Mouse (Mus musculus) left cerebral cortex, postnatal 14 days (tissue): ENCODE results near the gene Gm11077. TPM values are rescaled to one million over a fixed set of nuclear protein-coding genes. Genes with fewer than 3 reads are reported as not detected.

Source experiments
- DNase-seq, 2 experiments: peaks; one replicate each; pipeline ENCODE4 v3.0.0; 2021 to 2022; ENCODE audit warnings: low spot score in 2 of 2, mixed read lengths in 1 of 2
- intact Hi-C: fragments of 180-260 bp; cut with DNase I; formaldehyde crosslinking; loops from one replicate; pipeline ENCODE4 v1.15.1; 2025
- long read RNA-seq, 2 experiments: library from polyadenylated mRNA; stranded (forward); transcript quantifications; one replicate each; pipeline ENCODE4 v2.0.0; 2021
- total RNA-seq, 2 experiments: library from RNA; stranded (reverse); gene quantifications; 2 replicates each; pipeline ENCODE4 v1.2.3; 2021

The Gm11077 gene
- total RNA-seq = not detected
- long read RNA-seq, experiment 1 = 0 reads
- long read RNA-seq, experiment 2 = 0 reads

DNA sequence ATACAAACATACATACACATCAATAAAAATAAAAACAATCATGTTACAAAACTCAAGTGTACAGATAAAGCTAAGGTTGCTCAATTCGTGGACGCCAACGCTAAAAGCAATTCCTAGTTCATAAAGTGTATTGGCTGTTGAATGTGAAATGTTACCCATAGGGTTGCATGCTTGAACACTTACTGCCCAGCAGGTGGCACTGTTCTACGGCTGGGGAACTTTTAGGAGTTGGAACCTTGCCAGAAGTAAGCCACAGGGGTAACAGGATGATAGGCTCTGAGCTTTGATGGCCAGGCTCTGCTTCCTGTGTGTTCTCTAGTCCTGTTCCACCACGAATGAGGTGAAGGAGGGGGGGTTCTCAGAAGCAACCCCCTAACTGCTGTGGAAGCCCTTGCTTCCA lies at the start of gene Gm11077:
TSS of gene Gm11077 (plus strand) at position 13 of the 400 bp plus-strand sequence.
- DNase-seq = no peak
- intact Hi-C loops = no loop called here

DNA sequence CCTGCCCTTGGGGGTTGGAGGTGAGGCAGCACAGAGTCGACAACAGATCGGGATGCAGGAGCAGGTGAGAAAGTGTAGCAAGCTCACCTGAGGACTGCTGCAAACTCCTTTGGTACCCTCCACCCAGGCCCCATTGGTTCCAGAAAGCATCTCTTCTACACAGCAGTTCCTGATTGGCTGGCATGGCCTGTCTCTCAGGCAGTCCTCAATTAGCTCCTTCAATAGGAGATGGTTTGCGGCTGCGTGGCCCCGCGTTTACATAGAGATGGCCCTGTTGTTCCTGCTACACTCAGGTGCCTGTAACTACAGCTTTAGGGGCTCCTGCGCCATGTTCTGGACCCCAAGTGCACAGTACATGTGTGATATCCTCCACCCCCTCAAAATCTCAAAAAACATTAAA lies 48.4 kb upstream of the Gm11077 start:
- DNase-seq = no peak
- intact Hi-C loops = no loop called here

DNA sequence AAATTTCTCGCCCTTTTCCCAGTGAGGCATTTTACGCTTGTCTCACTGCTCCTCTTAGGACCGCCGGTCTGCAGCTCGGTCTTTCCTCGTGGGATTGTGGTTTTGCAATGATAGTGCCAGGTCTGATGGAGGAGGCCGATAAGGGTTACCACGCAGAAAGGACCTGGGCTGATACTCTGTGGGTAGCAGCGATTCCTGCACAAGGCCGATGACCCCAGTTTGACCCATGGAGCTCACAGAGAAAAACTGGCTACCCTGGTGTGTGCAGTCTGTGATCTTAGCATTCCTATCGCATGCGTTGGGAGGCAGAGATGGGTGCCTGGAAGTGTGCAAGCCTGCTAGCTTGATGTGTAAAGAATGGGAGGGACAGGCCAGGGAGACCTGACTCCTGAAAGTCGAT lies 46.3 kb upstream of the Gm11077 start:
- DNase-seq = no peak
- intact Hi-C loops = no loop called here

DNA sequence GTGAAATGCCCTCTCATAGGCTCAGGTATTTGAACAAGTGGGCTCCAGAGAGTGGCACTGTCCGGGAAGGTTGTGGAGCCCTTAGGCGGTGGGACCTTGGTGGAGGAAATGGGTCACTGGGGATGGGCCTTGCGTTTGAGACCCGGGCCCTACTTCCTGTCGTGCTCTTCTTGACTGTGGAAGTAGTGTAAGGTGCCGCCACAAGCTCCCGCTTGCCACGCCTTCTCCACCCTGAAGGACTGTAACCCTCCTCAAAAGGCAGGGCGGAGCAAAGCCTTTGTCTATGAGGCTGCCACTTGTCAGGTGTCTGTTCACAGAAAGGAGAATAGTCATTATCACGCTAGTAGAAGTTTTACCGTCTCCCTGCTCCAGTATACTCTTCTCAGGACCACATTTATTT lies 44.7 kb upstream of the Gm11077 start:
- intact Hi-C loops = no loop called here
- DNase-seq = no peak

DNA sequence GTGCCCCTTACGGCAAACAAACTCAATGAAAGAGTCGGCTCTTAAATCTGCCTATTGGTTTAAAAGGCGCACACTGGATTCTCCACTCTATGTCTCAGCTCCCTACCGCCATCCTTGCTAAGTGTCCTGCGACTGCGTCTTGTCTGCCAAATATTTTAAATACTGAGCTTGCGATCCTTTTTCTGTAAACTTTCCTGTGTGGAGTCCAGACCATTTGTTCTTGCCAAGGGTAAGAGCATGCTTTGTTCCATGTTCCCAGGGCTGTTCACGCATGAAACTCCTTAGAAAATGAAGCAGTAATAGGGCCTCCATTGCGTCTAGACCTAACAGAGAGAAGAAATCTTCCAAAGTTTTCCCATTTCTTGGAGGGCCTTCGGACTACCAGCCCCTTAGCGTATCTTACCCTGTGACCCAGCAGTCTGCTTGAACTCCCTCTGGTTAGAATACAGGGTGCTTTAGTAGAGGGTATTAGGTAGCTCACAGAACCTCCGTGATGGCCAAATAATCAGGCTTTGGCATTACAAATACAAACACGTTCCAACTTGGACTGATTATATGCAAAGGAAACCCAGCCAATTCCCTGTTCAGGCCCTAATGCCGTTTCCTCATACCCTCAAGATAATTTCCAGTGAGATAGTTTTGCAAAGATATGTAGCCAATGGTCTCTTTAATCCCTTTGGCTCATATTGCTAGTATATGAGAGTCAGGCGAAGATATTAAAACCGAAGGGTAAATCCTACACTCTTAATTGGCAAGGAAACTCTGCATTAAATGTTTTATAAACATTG lies 39.3 kb upstream of the Gm11077 start:
- intact Hi-C loops = no loop called here
- DNase-seq = no peak

DNA sequence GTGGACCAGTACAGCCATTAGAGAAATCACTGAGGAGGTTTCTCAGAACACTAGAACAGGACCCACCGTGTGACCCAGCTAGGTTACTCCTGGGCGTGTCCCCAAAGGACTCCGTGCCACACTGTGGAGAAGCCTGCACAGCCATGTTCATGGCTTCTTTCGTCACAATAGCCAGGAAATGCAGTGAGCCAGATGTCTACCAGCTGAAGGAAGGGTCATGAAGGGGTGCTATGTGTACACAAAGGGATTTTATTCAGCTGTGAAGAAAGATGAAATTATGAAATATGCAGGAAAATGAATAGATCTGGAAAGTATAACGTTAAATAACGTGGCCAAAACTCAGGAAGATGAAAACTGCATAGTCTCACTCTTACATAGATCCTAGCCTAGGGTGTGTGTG lies 36.9 kb upstream of the Gm11077 start:
- no peak for DNase-seq
- intact Hi-C loops = no loop called here

DNA sequence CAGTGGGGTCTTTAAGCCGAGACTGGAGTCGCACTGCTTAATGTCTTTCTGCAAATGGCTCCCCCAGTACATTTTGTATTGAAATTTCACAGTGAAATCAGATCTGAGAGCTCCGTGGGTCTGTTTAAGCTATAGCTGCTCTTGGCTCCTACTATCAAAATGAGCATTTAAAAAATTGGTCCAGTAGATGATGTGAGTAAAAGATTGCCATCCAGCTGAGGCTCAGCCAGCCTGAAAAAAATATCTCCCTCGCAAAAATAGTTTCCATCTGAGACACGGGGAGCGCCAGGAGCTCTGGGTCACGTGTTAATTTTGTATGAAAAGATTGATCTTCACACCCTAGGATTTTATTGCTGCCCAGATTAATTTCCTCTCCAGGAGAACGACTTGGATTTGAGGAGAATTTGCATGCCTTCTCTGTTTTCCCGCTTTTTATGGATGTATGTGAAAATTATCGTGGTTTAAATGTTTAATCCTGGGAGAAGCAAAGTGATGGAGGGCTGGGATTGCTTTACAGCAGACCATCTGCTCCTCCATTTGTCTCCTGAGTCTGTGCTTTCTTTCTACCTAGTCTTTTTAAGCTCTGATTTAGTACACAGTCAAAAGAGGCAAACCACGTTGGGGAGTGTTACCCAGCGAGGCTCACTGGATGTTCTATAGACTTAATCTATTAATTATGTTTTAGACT lies 32.7 kb upstream of the Gm11077 start:
- intact Hi-C loops = no loop called here
- DNase-seq = peak in 1 of 2 experiments; percentile 15

DNA sequence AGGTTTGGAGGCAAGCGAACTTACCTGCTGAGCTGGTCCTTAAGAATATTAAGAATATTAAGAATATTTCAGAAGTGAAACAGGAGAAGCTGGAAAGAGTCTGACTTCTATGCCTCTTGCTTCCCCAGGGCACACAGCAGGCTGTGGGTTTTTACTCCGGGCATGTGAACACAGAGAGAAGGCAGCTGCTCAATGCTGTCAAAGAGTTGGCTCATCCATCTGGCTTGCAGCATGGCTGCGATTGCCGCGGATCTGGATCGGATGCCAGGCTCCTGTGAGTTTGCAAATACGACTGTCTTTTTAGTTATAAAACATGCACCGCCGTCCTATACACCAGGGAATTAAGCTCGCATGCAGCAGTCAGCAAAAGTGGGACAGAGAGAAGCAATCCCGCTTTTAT lies 31.1 kb upstream of the Gm11077 start:
- intact Hi-C loops = no loop called here
- peak; percentile 56 to 68 for DNase-seq

DNA sequence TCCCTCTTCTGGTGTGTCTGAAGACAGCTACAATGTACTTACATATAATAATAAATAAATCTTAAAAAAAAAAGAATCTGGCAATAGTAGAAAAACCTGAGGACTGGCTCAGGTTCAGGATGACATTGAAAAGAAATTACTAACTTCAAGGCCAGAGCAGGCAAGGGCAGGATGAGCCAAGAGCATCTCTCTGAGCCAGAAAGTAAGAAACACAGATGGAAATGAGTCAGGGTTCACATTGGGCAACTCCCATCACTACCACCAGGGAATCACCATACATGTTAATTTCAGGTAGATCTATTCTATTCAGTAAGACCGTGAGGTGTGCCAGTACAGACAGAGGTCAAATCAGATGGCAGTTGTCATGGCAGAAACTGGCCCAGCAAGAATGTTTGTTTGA lies 30.5 kb upstream of the Gm11077 start:
- intact Hi-C loops = no loop called here
- DNase-seq = no peak

DNA sequence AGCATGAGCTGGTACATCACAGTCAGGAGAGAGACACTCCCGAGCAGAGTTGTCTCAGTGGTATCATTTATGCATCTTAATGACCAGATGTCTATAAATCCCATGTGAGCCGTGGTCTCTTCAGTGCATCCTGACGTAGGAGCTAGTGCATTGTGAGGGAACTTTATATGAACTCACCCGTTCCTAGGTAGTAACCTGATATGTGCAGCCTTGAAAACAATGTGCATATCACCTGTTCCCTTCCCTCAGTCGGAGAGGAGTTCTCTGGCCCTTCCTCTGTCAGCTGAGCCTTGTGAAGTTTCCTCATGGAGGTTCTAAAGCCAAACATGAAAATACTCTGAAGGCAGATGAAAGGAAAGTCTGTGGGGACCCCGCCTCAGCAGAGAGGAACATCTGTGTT lies 27.8 kb upstream of the Gm11077 start:
- DNase-seq = no peak
- intact Hi-C loops = no loop called here

DNA sequence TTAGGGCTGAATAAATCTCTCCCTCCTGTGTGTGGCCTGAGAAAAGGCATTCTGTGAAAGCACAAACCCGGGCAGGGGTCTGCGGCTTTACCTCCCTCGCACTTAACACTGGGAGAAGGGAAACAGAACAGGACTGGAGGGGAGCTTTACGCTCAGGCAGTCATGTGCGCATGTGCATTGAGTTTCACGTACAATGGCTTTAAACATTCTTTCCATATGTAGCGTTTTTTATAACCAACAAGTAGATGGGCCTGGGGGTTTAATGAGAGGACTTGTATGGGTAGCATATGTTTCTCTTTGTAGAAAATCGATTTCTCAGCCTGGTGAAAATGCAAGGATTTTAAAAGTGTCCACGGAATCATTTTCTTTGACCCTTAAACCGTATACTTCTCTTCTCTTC lies 24.0 kb upstream of the Gm11077 start:
- DNase-seq = no peak
- intact Hi-C loops = no loop called here

DNA sequence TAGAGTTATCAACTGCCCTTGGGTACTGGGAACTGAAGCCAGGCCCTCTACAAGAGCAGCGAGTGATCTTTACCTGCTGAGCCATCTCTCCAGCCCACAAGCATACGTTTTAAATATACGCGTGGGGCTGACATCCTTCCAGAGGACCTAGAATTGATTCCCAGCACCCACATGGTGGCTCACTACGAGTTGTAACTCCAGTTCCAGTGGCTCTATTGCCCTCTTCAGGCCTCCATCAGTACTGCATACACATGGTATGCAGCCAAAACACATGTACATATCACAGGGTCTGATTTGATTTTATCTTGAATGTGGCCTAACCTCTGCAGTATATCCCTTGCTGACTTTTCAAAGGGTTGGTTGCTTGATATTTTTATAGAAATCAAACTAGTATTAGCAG lies 23.0 kb upstream of the Gm11077 start:
- intact Hi-C loops = no loop called here
- DNase-seq = no peak

DNA sequence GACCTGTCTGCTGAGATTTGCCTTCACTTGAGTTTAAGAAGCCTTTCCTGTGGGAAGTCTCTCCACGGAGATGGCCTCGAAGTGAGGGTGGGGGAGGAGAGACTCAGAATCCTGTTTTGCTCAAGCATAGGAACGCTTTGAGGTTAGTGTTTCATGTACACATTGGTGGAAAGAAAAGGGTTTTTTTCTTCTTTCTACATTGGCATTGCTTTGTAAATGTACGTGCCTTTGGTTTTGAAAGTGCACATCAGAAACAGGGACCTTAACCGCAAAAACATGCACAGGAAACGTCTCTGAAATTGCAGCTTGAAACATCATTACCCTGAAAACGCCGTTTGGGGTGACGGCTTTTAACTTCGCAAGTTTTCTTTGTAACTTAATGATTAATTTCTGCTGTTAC lies 21.0 kb upstream of the Gm11077 start:
- DNase-seq = no peak
- intact Hi-C loops = no loop called here

DNA sequence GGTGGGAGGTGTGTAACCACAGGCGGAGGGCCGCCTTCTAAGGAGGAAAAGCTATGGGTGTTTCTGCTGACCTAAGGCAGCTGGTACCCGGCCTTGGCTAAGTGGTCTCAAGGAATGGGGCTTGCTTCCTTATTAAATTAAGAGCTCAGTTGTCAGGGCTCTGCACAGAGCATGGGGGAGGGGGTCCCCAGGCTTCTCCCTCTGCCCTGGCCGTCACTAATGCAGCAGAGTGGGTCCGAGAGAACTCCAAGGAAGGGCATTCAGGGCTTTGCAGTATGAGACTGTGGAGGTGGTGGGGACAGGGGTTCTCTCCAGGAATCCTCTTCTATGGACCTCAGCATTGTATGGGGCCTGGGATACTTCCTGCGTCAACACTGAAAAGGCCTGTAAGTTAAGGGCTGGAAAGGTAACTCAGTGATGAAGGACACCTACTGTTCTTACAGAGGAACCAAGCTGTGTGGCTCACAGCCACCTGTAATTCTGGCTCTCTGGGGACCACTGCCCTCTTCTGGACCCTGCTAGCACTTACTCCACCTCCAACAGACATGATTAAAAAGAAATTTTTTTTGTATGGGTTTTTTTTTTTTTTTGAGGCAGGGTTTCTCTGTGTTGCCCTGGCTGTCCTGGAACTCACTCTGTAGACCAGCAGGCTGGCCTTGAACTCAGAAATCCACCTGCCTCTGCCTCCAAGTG lies 19.5 kb upstream of the Gm11077 start:
- intact Hi-C loops = loop anchor here (5.0 kb wide), 1 partner anchor 868 kb away; no protein-coding TSS in a partner anchor
- DNase-seq = no peak

DNA sequence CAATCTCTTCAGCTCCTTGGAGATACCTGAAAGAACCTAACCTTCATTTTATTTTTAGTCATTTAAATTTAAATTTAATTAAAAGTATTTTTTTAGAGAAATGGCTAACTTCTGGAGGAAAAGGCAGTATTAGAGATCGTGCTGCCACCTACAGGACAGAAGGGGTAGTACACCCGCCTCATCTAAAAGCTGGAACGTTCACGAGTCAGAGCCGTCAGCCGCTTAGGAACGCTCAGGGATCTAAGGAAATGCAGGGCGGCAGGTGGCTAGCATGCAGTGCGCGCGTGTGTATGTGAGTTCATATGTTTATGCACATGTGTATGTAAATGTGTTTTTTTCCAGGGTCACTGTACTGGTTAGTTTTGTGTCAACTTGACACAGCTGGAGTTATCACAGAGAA lies 16.3 kb upstream of the Gm11077 start:
- peak; percentile 82 to 88 for DNase-seq
- intact Hi-C loops = loop anchor here (5.0 kb wide), 1 partner anchor 865 kb away; no protein-coding TSS in a partner anchor

DNA sequence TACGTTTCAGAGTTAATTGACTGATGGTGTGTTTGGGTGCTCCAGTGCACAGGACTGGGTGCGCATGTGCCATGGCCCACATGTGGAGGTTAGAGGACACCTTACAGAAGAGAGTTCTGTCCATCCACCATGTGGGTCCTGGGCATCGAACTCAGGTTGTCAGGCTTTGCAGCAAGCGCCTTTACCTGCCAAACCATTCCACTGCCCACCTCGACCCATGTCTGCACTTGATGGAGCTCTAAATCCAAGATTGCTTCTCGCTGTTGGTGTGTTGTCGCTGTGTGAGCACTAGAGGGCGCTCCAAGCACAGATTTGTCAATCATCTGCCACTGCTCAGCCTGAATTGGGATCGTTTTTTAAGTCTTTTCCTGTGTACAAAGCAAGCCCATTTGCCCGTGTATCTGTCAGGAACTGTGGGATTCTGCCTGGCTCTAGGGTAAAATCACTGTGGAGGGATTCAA lies 14.1 kb upstream of the Gm11077 start:
- intact Hi-C loops = loop anchor here (5.0 kb wide), 1 partner anchor 862 kb away; no protein-coding TSS in a partner anchor
- DNase-seq = peak; percentile 81 to 85

DNA sequence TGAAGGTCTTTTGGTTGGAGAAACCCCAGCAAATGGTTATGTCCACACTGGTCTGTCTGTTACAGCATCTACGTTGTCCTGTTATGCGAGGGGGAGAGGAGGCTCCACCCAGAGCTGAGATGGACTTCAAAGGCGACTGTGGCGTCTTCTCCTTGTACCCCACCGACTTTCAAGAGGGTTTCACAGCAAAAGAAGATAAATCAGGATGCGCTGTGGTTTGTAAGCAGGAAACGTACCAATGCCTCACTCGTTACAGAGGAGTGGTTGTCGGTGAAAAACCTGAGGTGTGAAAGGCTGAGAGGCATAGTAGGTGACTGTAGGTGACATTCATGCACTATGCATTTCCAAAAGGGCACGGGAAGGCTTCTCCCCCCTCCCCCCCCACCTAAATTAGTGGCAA lies 7.0 kb upstream of the Gm11077 start:
- intact Hi-C loops = no loop called here
- DNase-seq = no peak

DNA sequence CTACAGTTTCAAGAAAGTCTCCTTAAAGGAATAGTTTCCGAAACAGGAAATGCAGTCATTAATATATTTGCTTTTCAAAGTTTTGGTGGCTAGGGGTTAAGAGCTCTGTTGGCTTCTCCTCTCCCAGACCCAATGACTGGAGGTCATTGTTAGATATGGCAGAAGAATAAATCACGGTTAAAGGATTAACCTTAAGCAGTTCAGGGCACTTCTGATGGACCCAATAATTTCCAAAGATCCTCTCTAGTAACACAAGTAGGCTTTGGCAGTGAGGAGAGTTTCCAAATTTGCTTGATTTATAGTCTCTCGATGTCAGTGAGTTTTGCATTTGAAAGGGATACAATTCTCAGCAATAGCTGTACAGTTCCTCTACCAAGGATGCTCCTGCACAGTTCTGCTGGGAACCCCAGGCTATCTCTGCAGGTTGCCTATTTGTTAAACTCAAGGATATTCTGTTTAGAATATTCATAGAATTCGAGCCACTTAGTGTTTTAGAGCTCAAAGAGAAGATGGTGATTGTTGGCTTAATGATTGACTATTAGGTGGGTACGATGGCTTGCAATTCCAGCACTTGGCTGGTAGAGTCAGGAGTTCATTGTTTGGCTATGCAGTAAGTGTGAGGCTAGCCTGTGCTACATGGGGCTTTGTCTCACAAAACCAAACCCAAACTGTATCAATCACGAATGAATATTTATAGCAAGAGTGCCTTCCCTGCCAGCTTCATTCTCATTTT lies 1.8 kb downstream of the Gm11077 start:
- intact Hi-C loops = no loop called here
- DNase-seq = no peak

DNA sequence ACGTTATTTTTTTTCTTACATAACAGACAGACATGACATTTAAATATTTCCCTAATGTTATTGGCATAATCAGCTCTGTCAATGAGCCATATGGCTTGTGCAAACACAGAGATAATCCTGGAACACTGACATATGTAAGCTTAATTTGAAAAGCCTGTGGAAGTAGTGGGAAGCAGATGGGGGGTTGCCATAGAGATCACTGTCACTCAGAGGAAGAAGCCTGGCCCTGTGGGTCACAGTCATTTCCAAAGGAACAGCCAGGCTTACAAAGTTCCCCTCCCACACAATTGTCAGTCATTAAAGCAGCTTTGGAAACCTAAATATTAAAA lies 2.3 kb downstream of the Gm11077 start:
- peak; percentile 40 to 45 for DNase-seq
- intact Hi-C loops = no loop called here
